Mouse (Mus musculus) MEL (cell line): Measurements from ENCODE around the gene Fam166a.

Experiments used
- BHLHE40 ChIP-seq: IDR thresholded peaks from 2 replicates; pipeline ENCODE4 v1.6.1; 2012; ENCODE audit warnings: low read depth, mild to moderate bottlenecking, inconsistent platforms, low read length, improper control_type of control experiment, borderline replicate concordance
- CHD2 ChIP-seq: IDR thresholded peaks from 2 replicates; pipeline ENCODE4 v1.6.1; 2011; ENCODE audit warnings: low read length, improper control_type of control experiment
- CTCF ChIP-seq, 3 experiments: IDR thresholded peaks in 2 of 3; conservative IDR thresholded peaks in 1 of 3; 2 replicates each; pipeline ENCODE4 v1.5.1; 2011 to 2012; ENCODE audit warnings: low read length in 3 of 3, low read depth in 2 of 3, mild to moderate bottlenecking in 2 of 3, improper control_type of control experiment in 1 of 3, inconsistent platforms in 1 of 3, mixed read lengths in 1 of 3, moderate library complexity in 1 of 3; ENCODE audit not compliant: control insufficient read depth in 1 of 3, insufficient read depth in 1 of 3, poor library complexity in 1 of 3, severe bottlenecking in 1 of 3
- EP300 ChIP-seq, 2 experiments: IDR thresholded peaks; 2 replicates each; pipeline ENCODE4 v1.6.1; 2011; ENCODE audit warnings: improper control_type of control experiment in 2 of 2, low read length in 2 of 2, low read depth in 1 of 2, mild to moderate bottlenecking in 1 of 2
- ETS1 ChIP-seq: IDR thresholded peaks from 2 replicates; pipeline ENCODE4 v1.6.1; 2012; ENCODE audit warnings: low read depth, mild to moderate bottlenecking, inconsistent platforms, low read length, improper control_type of control experiment, moderate library complexity
- HCFC1 ChIP-seq: IDR thresholded peaks from 2 replicates; pipeline ENCODE4 v1.6.1; 2012; ENCODE audit warnings: low read depth, mild to moderate bottlenecking, inconsistent platforms, low read length, improper control_type of control experiment, moderate library complexity
- MXI1 ChIP-seq: IDR thresholded peaks from 2 replicates; pipeline ENCODE4 v1.6.1; 2011; ENCODE audit warnings: mild to moderate bottlenecking, low read depth, low read length, improper control_type of control experiment
- POLR2A ChIP-seq, 2 experiments: IDR thresholded peaks; 2 replicates each; pipeline ENCODE4 v1.6.1; 2011 to 2012; ENCODE audit warnings: low read length in 2 of 2, mild to moderate bottlenecking in 2 of 2, control low read depth in 1 of 2, improper control_type of control experiment in 1 of 2, low read depth in 1 of 2, moderate library complexity in 1 of 2; ENCODE audit not compliant: control insufficient read depth in 1 of 2, insufficient read depth in 1 of 2, poor library complexity in 1 of 2
- SMC3 ChIP-seq: IDR thresholded peaks from 2 replicates; pipeline ENCODE4 v1.6.1; 2011; ENCODE audit warnings: low read depth, low read length, improper control_type of control experiment
- TAL1 ChIP-seq: IDR thresholded peaks from 2 replicates; pipeline ENCODE4 v1.6.1; 2012; ENCODE audit warnings: mild to moderate bottlenecking, inconsistent platforms, low read length, moderate library complexity, mixed read lengths
- TBP ChIP-seq: IDR thresholded peaks from 2 replicates; pipeline ENCODE4 v1.8.0; 2011; ENCODE audit warnings: low read depth, low read length, improper control_type of control experiment
- ZMIZ1 ChIP-seq: IDR thresholded peaks from 2 replicates; pipeline ENCODE4 v1.6.1; 2012; ENCODE audit warnings: low read depth, mild to moderate bottlenecking, inconsistent platforms, low read length, improper control_type of control experiment, moderate library complexity
- ZNF384 ChIP-seq: IDR thresholded peaks from 2 replicates; pipeline ENCODE4 v1.6.1; 2012; ENCODE audit warnings: low read depth, mild to moderate bottlenecking, inconsistent platforms, low read length, improper control_type of control experiment

GRCm38 (mm10) chr2:25214444-25214843, 4.1 kb upstream of the Fam166a start, which contains the start of gene Stpg3:
- TF ChIP-seq TAL1 (no peak), HCFC1 (no peak), BHLHE40 (no peak), CHD2 (no peak), CTCF (IDR thresholded peaks at IDR 0.05 in 2 of 3, conservative IDR thresholded peaks at IDR 0.05 in 1 of 3; ENCODE audit: control insufficient read depth in 1 of 3, insufficient read depth in 1 of 3, low read depth in 2 of 3, low read length in 3 of 3, poor library complexity in 1 of 3, severe bottlenecking in 1 of 3) (no peak), ZMIZ1 (no peak), EP300 (IDR thresholded peaks at IDR 0.05; ENCODE audit: low read depth in 1 of 2, low read length in 2 of 2) (no peak), MXI1 (no peak), ETS1 (no peak), TBP (no peak), SMC3 (no peak), ZNF384 (no peak), POLR2A (IDR thresholded peaks at IDR 0.05; ENCODE audit: control insufficient read depth in 1 of 2, insufficient read depth in 1 of 2, low read depth in 1 of 2, low read length in 2 of 2, poor library complexity in 1 of 2) (no peak)
